Mouse (Mus musculus): Measurements from ENCODE around the gene Slc24a3. TPM values are rescaled to one million over a fixed set of nuclear protein-coding genes. Genes with fewer than 3 reads are reported as not detected.

Gene Slc24a3
- total RNA-seq, 2 experiments from 2014 or later, result 1.4 to 1.9 TPM

GRCm38 (mm10) chr2:145196501-145197042 is 29.0 kb downstream of the Slc24a3 start:
- intact Hi-C loops (cut with DNase I), result no loop called here
- DNase-seq, result no peak

- DNase-seq, result no peak
- intact Hi-C loops (cut with DNase I), result no loop called here
Observed at GRCm38 (mm10) chr2:145197076-145197475, 29.5 kb downstream of the Slc24a3 start.

GRCm38 (mm10) chr2:145213587-145213986 is 46.0 kb downstream of the Slc24a3 start:
- DNase-seq, result no peak
- intact Hi-C loops (cut with DNase I), result no loop called here

- intact Hi-C loops (cut with DNase I), result no loop called here
Observed at GRCm38 (mm10) chr2:145214086-145214831, 46.7 kb downstream of the Slc24a3 start.

GRCm38 (mm10) chr2:145216580-145216979 is 49.0 kb downstream of the Slc24a3 start:
- intact Hi-C loops (cut with DNase I), result no loop called here
- DNase-seq, result no peak

More at GRCm38 (mm10) chr2:145214086-145214831, 46.7 kb downstream of the Slc24a3 start:
- no peak for DNase-seq

GRCm38 (mm10) chr2:145217422-145217821 is 49.9 kb downstream of the Slc24a3 start:
- no peak for DNase-seq
- intact Hi-C loops (cut with DNase I), result no loop called here

- DNase-seq, result no peak
- intact Hi-C loops (cut with DNase I), result no loop called here
Observed at GRCm38 (mm10) chr2:145219246-145219645, 51.7 kb downstream of the Slc24a3 start.

GRCm38 (mm10) chr2:145223646-145224045 is 56.1 kb downstream of the Slc24a3 start:
- no peak for DNase-seq
- intact Hi-C loops (cut with DNase I), result no loop called here

GRCm38 (mm10) chr2:145225640-145226039 is 58.1 kb downstream of the Slc24a3 start:
- intact Hi-C loops (cut with DNase I), result no loop called here
- no peak for DNase-seq

- intact Hi-C loops (cut with DNase I), result no loop called here
- DNase-seq, result no peak
Observed at GRCm38 (mm10) chr2:145226100-145226499, 58.5 kb downstream of the Slc24a3 start.

GRCm38 (mm10) chr2:145227351-145227750 is 59.8 kb downstream of the Slc24a3 start:
- DNase-seq, result no peak
- intact Hi-C loops (cut with DNase I), result no loop called here

- intact Hi-C loops (cut with DNase I), result no loop called here
Observed at GRCm38 (mm10) chr2:145232764-145233484, 65.4 kb downstream of the Slc24a3 start.

GRCm38 (mm10) chr2:145233547-145234398 is 66.2 kb downstream of the Slc24a3 start:
- intact Hi-C loops (cut with DNase I), result no loop called here
- DNase-seq, result peak; percentile 38 to 48

More at GRCm38 (mm10) chr2:145232764-145233484, 65.4 kb downstream of the Slc24a3 start:
- DNase-seq, result no peak

- DNase-seq, result no peak
- intact Hi-C loops (cut with DNase I), result no loop called here
Observed at GRCm38 (mm10) chr2:145246384-145246783, 78.8 kb downstream of the Slc24a3 start.

- intact Hi-C loops (cut with DNase I), result no loop called here
- DNase-seq, result no peak
Observed at GRCm38 (mm10) chr2:145248185-145248584, 80.6 kb downstream of the Slc24a3 start.

- DNase-seq, result peak; percentile 40 to 69
- intact Hi-C loops (cut with DNase I), result no loop called here
Observed at GRCm38 (mm10) chr2:145257332-145257731, 89.8 kb downstream of the Slc24a3 start.

- intact Hi-C loops (cut with DNase I), result no loop called here
- DNase-seq, result no peak
Observed at GRCm38 (mm10) chr2:145257855-145258254, 90.3 kb downstream of the Slc24a3 start.

GRCm38 (mm10) chr2:145260574-145260973 is 93.0 kb downstream of the Slc24a3 start:
- no peak for DNase-seq
- intact Hi-C loops (cut with DNase I), result no loop called here

- intact Hi-C loops (cut with DNase I), result no loop called here
- DNase-seq, result no peak
Observed at GRCm38 (mm10) chr2:145262153-145262552, 94.6 kb downstream of the Slc24a3 start.

- intact Hi-C loops (cut with DNase I), result no loop called here
- no peak for DNase-seq
Observed at GRCm38 (mm10) chr2:145266723-145267122, 99.2 kb downstream of the Slc24a3 start.

- DNase-seq, result no peak
- intact Hi-C loops (cut with DNase I), result no loop called here
Observed at GRCm38 (mm10) chr2:145268971-145269370, 101.4 kb downstream of the Slc24a3 start.

Measured in gastrocnemius, postnatal 36 days (tissue).